8 mouse cellular contexts compared by ENCODE assay signal in genomic region chr4:58999686-59000085, GRCm38 (mm10). TPM values are rescaled to one million over a fixed set of nuclear protein-coding genes. Genes with fewer than 3 reads are reported as not detected.
DNase-seq lines count a peak whose midpoint lies in the region; ATAC-seq and TF ChIP-seq lines count a peak whose summit lies in the region.

No protein-coding gene starts in this region.

- no peaks in the 10 kb centered on the region for H3K27me3 ChIP-seq in intestine, postnatal 0 days (replicated peaks; ENCODE audit: control insufficient read depth, insufficient read depth, low read length)
- no peaks in the 10 kb centered on the region for H3K27me3 ChIP-seq in intestine, embryonic 16.5 days (replicated peaks; ENCODE audit: control insufficient read depth, insufficient read depth, low read length)

- intact Hi-C loops in heart, postnatal 14 days (cut with DNase I) = loop anchor here (1.0 to 10.0 kb wide), 4 partner anchors 14 to 565 kb away; partner anchors contain the start of genes Ecpas and Gng10
- intact Hi-C loops in left cerebral cortex, postnatal 10 days (cut with DNase I) = no loop called here

- no peak overlapping the region for H3K4me2 ChIP-seq in intestine, postnatal 0 days (replicated peaks; ENCODE audit: low read depth)
- H3K4me2 ChIP-seq in intestine, embryonic 16.5 days (ENCODE audit: low read depth, low read length) = no peak overlapping the region

- 0 out of 2 replicates have a peak, but pooled peaks cover 3% of the 10 kb centered on the region for H3K4me1 ChIP-seq in intestine, postnatal 0 days (replicated peaks; ENCODE audit: control insufficient read depth, insufficient read depth, low read length)
- H3K4me1 ChIP-seq in intestine, embryonic 16.5 days (ENCODE audit: control insufficient read depth, insufficient read depth, low read length) = peaks cover 10% of the 10 kb centered on the region

- H3K9ac ChIP-seq in intestine, postnatal 0 days (ENCODE audit: low read depth, low read length) = no peak overlapping the region
- no peak overlapping the region for H3K9ac ChIP-seq in intestine, embryonic 16.5 days (ENCODE audit: low read depth, low read length)

- no peaks in the 10 kb centered on the region for H3K36me3 ChIP-seq in intestine, postnatal 0 days (ENCODE audit: control insufficient read depth, insufficient read depth)
- H3K36me3 ChIP-seq in intestine, embryonic 16.5 days (ENCODE audit: control insufficient read depth, insufficient read depth, low read length) = no peaks in the 10 kb centered on the region

- WGBS in intestine, postnatal 0 days = 1% methylated on average over 2 of the region's 2 CpGs
- 7% methylated on average over 2 of the region's 2 CpGs for WGBS in intestine, embryonic 16.5 days

- peak; percentile 92 for TF ChIP-seq CTCF in intestine, postnatal 0 days (IDR thresholded peaks at IDR 0.05; ENCODE audit: low read depth)

- no peaks in the 10 kb centered on the region for H3K9me3 ChIP-seq in intestine, postnatal 0 days (ENCODE audit: control insufficient read depth)
- no peaks in the 10 kb centered on the region for H3K9me3 ChIP-seq in intestine, embryonic 16.5 days (ENCODE audit: control insufficient read depth, low read length)

- no peak overlapping the region for H3K4me3 ChIP-seq in intestine, postnatal 0 days (ENCODE audit: low read depth, low read length)
- no peak overlapping the region for H3K4me3 ChIP-seq in intestine, embryonic 16.5 days (ENCODE audit: low read length)

- ATAC-seq in intestine, postnatal 0 days = no peak
- no peak for ATAC-seq in intestine, embryonic 16.5 days
- peak; percentile 29 for ATAC-seq in activated CD4-positive, CD25-positive, alpha-beta regulatory T cell, adult 4 months

- DNase-seq in embryo, embryonic 10 days (ENCODE audit: low spot score) = peak; percentile 75
- DNase-seq in heart, postnatal 14 days = peak; percentile 71 to 80
- DNase-seq in left cerebral cortex, postnatal 10 days (ENCODE audit: extremely low spot score in 1 of 2, low spot score in 2 of 2) = peak; percentile 73 to 80
- DNase-seq in ovary, adult 18-20 months (ENCODE audit: low spot score) = peak; percentile 42
- peak; percentile 35 to 47 for DNase-seq in thymus, adult 18-20 months

- H3K27ac ChIP-seq in intestine, postnatal 0 days (ENCODE audit: low read depth, low read length) = no peak overlapping the region
- no peak overlapping the region for H3K27ac ChIP-seq in intestine, embryonic 16.5 days (ENCODE audit: low read length)

RNA-seq across cellular contexts. Expression of gene Gm20503, which starts 3.3 kb away (rescaled TPM):
- 18.6 and 24.2 TPM in 2 replicates for polyA plus RNA-seq in intestine, postnatal 0 days (2015; fragmentation: Nextera tagmentation; extraction: Ambion mirVana)
- polyA plus RNA-seq in intestine, embryonic 16.5 days (2015; fragmentation: Nextera tagmentation; extraction: Ambion mirVana) = 9.3 and 10.8 TPM in 2 replicates
- not detected for polyA plus RNA-seq in activated CD4-positive, CD25-positive, alpha-beta regulatory T cell, adult 4 months (2017; shearing (Covaris generic))
- total RNA-seq in heart, postnatal 14 days (2021) = 1 to 10 TPM; 2.5 to 5.5 TPM
- total RNA-seq in left cerebral cortex, postnatal 10 days (2021) = 1 to 10 TPM in 1 of 2 experiments, not detected in 1; 2.1 TPM

RNA-seq across cellular contexts. Expression of gene Dnajc25, which starts 4.8 kb away (rescaled TPM):
- polyA plus RNA-seq in intestine, postnatal 0 days (2015; fragmentation: Nextera tagmentation; extraction: Ambion mirVana) = 13.0 and 13.1 TPM in 2 replicates
- 5.6 and 8.3 TPM in 2 replicates for polyA plus RNA-seq in intestine, embryonic 16.5 days (2015; fragmentation: Nextera tagmentation; extraction: Ambion mirVana)
- polyA plus RNA-seq in activated CD4-positive, CD25-positive, alpha-beta regulatory T cell, adult 4 months (2017; shearing (Covaris generic)) = 1 to 10 TPM in 1 of 2 experiments, under 1 TPM in 1; 0.56 to 1.0 TPM
- 10 to 100 TPM; 16.2 to 16.5 TPM for total RNA-seq in heart, postnatal 14 days (2021)
- 1 to 10 TPM; 6.8 to 8.1 TPM for total RNA-seq in left cerebral cortex, postnatal 10 days (2021)

RNA-seq across cellular contexts. Expression of gene Ptgr1, which starts 12.8 kb away (rescaled TPM):
- 31.1 and 33.3 TPM in 2 replicates for polyA plus RNA-seq in intestine, postnatal 0 days (2015; fragmentation: Nextera tagmentation; extraction: Ambion mirVana)
- 44.9 and 45.5 TPM in 2 replicates for polyA plus RNA-seq in intestine, embryonic 16.5 days (2015; fragmentation: Nextera tagmentation; extraction: Ambion mirVana)
- polyA plus RNA-seq in activated CD4-positive, CD25-positive, alpha-beta regulatory T cell, adult 4 months (2017; shearing (Covaris generic)) = under 1 TPM; 0.62 to 0.80 TPM
- total RNA-seq in heart, postnatal 14 days (2021) = 1 to 10 TPM; 4.9 to 5.0 TPM
- total RNA-seq in left cerebral cortex, postnatal 10 days (2021) = 1 to 10 TPM; 3.4 to 3.6 TPM

RNA-seq across cellular contexts. Expression of gene Gng10, which starts 35.2 kb away (rescaled TPM):
- 49.7 and 56.0 TPM in 2 replicates for polyA plus RNA-seq in intestine, postnatal 0 days (2015; fragmentation: Nextera tagmentation; extraction: Ambion mirVana)
- 76.5 and 86.1 TPM in 2 replicates for polyA plus RNA-seq in intestine, embryonic 16.5 days (2015; fragmentation: Nextera tagmentation; extraction: Ambion mirVana)
- 100 to 1,000 TPM; 173 to 174 TPM for polyA plus RNA-seq in activated CD4-positive, CD25-positive, alpha-beta regulatory T cell, adult 4 months (2017; shearing (Covaris generic))
- total RNA-seq in heart, postnatal 14 days (2021) = 10 to 100 TPM; 20.0 to 26.6 TPM
- 100 to 1,000 TPM; 123 TPM for total RNA-seq in left cerebral cortex, postnatal 10 days (2021)

RNA-seq across cellular contexts. Expression of gene Zkscan16, which starts 56.3 kb away (rescaled TPM):
- 0.04 and 0.12 TPM in 2 replicates for polyA plus RNA-seq in intestine, postnatal 0 days (2015; fragmentation: Nextera tagmentation; extraction: Ambion mirVana)
- polyA plus RNA-seq in intestine, embryonic 16.5 days (2015; fragmentation: Nextera tagmentation; extraction: Ambion mirVana) = 0.16 and 0.29 TPM in 2 replicates
- polyA plus RNA-seq in activated CD4-positive, CD25-positive, alpha-beta regulatory T cell, adult 4 months (2017; shearing (Covaris generic)) = not detected
- total RNA-seq in heart, postnatal 14 days (2021) = not detected
- total RNA-seq in left cerebral cortex, postnatal 10 days (2021) = 10 to 100 TPM; 20.7 to 25.5 TPM

Comparison
In these comparisons a context has a peak if more than half of its experiments do, and no peak if none do; other contexts are left out.
1. RNA of gene Gm20503, which starts 3.3 kb away (polyA plus RNA-seq): 18.6 to 24.2 TPM in intestine, postnatal 0 days and 9.3 to 10.8 TPM in intestine, embryonic 16.5 days; not detected in activated CD4-positive, CD25-positive, alpha-beta regulatory T cell, adult 4 months; every median in the first group is over 10 times any median in the second.
2. RNA of gene Ptgr1, which starts 12.8 kb away (polyA plus RNA-seq): 44.9 to 45.5 TPM in intestine, embryonic 16.5 days and 31.1 to 33.3 TPM in intestine, postnatal 0 days; 0.62 to 0.80 TPM in activated CD4-positive, CD25-positive, alpha-beta regulatory T cell, adult 4 months; every median in the first group is over 10 times any median in the second.
3. Peak in every context shown above with its lines, with median percentiles within 50 percentile points of each other: DNase-seq.